Mouse (Mus musculus) left cerebral cortex, adult 11 months (tissue): ENCODE data around the gene Ppp1r12b.
A peak's percentile ranks its signal among the peaks of the same experiment; 100 is the strongest.

ENCODE experiments used
- DNase-seq: peaks from one replicate; pipeline ENCODE4 v3.0.0; 2022; ENCODE audit warnings: low spot score

Ppp1r12b gene

DNA sequence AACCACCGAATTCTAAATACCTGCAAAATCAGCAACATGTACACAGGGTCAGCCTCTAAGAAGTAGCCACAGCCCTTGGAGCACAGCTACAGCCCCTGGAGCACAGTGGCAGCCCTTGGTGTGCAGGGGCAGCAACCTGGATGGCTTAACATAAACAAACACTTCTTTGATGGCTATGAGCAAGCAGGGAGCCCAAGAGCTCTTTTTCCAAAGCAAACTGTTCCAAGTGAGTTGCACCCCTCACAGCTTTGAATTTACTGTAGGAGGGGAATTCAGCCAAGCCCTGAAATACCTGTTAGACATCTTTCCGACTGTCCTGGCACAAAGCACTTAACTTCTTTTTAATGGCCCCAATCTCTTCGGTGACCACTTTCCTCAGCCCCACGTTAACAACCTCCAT lies 14.9 kb downstream of the Ppp1r12b start:
- no peak for DNase-seq

DNA sequence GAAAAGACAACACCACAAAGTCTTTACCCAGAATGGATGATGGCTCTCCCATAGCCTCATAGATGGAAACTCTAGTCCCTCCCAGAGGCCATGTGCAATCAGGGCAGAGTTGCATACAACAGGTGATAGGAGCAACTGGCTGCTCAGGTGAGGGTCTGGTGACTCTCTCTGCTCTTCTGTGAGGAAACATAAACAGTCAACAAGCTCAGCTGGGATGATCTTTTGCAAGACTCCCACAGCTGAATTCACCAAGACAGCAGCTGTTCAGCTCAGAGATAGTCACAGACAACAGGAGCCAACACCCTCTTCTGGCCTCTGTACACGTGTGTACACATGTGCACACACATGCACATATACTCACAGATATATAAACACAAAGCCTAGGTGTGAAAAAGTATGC lies 17.5 kb downstream of the Ppp1r12b start:
- DNase-seq: no peak

DNA sequence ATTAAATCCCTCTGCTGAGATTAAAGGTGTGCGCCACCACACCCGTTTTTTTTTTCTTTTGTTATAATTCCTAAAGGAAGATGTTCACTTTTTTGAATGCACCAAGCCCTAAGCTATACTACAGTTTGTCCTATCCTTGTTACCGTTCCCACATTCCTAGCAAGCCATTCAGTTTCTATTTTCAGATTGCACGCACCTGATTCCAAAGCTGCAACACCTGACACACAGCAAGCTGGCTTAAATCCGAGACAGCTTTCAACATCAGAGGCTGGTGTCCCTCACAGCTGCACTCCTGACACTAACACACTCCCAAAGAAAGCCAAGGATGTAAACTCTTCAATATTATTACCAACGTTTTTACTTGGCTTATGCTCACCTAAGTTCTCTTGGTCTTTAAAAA lies 19.4 kb downstream of the Ppp1r12b start:
- DNase-seq: no peak

DNA sequence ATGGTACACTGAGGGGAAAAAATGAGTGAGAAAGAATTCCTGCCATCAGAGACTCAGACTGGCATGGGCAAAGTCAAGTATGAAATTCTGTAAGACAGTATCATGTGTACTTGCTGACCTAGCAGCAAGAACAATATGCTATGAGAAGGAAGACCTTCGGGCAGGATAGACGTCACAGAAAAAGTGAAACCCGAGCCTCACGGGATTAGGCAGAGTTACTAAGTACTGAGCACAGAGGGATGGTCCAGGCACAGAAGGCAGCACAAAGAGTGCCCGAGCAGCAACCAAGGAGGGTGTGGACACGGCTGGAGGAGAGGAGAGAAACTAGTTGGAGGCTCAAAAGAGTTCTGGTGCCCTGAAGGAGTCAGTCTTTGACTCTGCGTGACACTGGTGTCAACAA lies 23.3 kb downstream of the Ppp1r12b start:
- DNase-seq: no peak

DNA sequence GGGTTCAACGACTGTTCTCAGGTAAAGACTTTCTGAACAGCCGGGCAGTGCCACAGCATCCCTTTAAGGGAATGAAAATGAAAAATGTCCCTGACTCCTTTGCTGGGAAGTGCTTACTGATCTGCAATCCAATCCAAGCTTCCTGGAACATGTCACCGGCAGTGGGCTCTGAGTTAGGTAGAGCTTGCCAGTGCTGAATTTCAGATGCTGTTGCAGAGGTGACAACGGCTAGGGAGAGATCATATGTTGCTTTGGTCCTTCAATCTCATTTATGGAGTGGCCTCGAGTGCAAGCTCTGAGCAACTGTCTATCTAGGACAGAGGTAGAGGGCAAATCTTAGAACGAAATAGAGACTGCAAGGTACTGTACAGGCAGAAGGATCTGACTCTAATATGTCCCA lies 36.7 kb downstream of the Ppp1r12b start:
- DNase-seq: no peak

DNA sequence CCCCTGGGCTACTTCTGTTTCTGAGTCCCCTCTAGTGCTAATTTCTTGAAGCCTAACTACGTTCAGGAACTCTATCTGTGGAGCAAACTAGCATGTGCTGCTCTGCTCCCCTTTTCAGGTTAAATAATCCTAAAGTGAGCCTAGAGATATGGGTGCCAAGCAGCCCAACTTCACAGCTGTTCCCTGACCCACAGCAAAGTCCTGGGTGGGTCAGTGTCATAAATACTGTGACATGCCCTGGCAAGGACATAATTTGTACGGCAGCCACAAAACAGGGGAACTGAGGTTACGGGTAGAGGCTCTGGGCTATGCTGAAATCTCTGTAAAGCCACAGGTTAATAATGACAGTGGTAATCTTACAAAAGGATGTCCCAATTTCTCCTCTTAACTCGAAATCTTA lies 40.3 kb downstream of the Ppp1r12b start:
- no peak for DNase-seq

DNA sequence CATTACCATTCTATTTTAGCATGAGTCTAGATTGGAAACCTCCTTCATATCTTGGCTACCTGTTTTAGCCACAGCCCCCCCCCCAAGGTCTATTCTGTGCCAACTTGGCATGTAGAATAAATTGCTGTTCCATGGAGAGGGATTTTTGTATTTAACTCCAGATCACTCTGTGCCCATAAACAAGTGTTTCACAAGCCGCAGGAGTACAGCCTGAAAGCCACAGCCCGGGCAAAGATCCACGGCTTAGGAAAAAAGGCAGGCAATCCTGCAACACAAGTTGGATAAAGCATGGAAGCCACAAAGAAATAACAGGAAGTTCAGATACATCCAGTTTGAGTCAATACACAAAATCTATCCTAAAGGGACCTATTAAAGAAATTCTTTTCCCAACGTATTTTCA lies 42.2 kb downstream of the Ppp1r12b start:
- DNase-seq: no peak

DNA sequence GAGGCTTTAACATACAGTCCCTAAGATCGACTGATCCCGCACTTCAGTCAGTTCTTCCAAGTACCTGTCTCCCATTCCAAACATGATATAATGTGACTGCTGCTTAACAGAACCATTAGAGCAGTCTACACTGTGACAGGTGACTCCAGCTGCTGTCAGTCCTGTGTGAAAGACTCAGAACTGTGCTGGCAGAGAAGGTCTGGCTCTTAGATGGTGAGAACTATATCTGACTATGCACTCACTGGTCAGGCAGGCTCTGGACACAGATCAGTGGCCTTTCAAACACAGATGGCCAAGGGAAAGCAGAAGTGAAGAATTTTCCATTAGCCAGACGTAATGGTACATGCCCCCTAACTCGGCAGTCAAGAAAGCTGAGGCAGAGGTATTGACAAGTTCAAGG lies 43.9 kb downstream of the Ppp1r12b start:
- DNase-seq: no peak

DNA sequence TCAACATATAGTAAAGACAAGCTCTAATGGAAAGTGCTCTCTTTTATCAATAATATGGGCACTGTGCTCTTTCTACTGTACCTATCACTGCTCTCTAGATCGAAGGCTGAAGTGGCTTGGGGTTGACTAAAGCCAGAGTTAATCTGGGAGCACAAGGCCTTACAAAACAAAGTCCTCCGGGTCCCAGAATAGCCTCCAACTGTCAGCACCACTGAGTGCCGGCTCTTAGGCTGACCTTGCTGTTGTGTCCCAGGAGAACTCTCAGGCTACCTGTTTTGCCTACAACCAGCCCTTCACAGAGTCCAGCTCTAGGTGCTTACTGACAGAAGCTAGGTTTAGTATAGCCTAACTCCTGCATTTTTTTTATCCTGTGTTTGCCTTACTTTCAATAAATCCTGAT lies 45.7 kb downstream of the Ppp1r12b start:
- no peak for DNase-seq

DNA sequence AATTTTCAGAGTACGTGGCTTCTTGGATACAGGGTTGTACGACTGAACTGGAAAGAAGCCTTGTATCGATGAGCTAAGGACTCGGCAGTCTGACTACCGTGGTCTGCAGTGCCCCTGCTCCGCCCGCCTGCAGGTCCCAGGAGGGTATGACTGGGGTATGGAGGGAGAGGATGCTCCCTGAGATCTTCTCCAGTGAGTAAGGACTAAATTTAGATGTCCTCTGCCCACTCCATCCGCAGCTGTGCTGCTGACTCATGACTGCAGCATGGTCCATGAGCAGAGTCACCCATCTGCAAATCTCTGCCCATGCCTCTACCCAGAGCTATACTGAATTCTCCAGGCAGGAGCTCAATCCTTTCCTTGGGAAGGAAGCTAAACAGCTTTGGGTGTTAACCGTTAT lies 46.3 kb downstream of the Ppp1r12b start:
- peak; percentile 70 for DNase-seq

DNA sequence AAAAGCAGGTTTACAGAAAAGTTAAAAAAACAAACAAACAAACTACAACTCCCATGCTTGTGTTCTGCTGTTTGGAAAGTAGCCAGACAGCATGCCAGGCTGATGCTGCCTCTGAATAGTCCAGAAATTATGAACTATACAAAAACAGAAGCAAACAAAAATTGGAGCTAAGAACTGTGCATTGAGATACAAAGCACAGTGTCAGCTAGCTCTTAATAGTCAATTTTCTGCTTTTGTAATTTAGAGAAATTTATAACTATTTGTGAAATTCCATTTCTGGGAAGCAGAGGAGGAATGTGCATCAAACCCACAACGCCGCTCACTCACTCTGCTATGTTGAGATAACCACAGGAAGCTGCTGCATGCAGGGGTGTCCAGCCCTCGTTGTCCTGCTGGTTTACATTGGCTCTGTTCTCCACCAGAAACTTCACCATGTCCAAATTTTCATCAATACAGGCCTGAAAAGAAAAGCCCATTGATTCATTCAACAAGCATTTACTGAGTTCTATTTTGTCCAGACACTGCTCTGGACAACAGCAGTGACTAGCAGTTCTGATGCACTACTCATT lies 53.6 kb downstream of the Ppp1r12b start:
- DNase-seq: no peak

DNA sequence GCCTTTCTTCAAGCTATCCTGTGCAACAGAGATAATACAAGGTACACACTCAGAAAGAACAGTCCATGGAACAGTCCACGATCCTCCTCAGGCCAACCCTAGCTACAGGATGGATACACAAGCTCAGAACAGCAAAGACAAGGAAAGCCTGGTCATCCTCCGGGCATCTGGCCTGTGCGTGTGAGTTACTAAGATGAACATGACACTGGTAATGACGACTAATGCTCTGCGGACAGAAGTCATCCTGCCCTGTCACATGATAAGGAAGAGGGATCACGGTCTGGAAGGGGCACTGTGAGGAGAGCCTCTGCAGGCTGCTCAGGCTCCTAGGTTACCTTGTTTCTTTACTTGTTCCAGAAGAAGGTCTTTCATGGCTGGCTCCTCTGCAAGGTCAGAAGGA lies 59.7 kb downstream of the Ppp1r12b start:
- DNase-seq: no peak

DNA sequence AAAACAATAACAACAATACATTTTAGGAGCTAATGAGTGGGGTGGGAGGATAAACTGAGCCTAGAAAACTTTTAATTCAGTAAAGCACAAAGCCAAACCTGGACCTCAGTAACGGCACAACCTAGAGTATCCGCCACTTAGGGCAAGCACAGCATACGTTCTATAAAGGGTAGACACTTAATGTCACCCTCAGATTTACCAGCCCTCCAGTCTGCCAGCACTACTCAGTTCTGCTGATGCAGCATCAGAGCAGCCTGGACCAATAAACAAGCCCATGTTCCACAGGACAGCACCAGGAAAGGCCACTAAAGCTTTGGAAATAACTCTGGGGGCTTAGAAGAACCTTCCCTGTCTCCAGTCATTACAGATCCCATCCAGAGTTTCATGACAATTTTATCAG lies 60.9 kb downstream of the Ppp1r12b start:
- DNase-seq: no peak

DNA sequence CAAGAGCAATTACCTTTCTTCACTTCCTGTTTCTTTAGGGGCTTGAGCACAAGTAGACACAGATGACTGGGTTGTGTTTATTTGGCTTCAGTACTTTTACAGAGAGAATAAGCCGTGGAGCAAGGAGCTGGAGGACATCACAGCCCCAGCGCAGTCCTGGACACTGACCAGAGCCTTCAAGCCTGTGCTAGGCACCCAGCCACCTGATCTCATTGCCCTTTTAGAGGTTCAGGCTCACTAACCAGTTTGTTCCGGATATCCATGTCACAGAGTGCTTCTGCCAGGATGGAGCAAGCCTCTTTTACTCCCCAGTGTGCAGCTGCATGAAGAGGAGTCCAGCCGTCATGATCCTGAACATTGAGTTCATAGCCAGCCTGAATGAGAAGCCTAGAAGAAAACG lies 63.8 kb downstream of the Ppp1r12b start:
- no peak for DNase-seq

DNA sequence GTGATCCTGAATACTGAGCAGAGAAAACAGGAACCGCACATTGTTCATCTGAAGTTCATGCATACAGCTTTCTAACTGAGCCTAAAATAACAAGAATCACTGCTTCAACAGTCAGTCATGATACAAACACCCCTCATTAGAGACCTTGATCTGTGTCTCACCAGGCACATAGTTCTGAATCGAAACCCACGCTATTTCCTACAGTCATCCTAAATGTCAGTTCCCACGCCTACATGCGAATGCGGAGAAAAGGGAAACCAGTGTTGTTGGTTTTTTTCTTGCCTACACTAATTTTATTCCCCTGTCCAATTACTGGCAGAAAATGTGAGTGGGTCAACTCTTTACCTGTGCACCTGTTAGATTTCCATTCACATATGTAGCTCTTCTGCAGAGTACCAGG lies 66.1 kb downstream of the Ppp1r12b start:
- DNase-seq: no peak

DNA sequence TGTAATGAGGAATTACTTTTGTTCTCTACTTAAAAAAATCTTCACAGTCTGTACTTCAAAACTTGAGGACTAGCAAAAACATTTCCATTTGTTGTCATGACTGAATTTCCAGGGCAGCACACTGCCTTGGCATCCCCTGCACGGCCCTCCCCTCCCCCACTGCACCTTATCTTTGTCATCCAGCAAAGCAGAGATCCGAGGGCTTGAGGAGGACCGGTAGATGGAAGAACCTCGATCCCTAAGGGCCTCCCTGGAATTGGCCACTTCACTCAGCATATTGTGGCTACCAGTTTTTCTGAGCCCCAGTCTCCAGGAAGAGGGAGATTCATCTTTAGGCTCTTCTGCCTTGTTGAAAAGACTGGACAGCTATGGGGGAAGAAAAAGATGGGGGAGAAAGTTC lies 79.9 kb downstream of the Ppp1r12b start:
- no peak for DNase-seq

DNA sequence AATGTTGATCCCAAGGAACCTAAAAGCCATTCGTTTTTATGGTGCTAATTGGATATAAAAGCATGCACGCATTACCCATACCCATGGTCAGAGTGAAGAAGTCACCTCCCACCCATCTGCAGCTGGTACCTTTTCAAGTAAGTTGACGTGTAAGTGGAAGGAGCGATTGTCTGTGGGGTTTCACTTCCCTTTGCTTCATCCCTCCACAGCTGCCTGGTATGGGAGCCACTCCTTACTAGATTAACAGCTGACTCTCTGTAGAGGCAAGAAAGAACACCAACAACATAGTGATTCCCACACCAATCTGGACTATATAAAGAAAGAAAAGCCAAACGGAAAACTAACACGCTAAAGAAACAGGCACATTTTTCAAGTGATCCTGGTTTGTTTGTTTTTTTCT lies 83.1 kb downstream of the Ppp1r12b start:
- no peak for DNase-seq

DNA sequence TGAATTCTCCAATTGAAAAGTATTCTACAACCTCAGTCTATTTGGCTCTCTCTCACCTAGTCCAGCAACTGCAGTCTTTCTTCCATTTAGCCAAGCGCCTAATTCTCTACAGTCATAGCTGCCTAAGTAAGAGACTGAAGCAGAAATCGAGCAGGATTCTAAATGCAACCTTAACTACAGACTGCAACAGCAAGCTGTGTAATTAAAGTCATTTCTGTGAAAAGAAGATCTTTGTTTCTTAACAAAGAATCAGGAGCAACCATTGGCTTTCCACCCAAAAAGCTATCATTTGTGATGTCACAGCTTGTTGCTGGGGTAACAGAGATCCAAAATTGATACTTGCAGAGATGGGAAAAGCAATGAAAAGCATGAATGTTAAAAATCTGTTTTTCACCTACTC lies 89.3 kb downstream of the Ppp1r12b start:
- DNase-seq: no peak

DNA sequence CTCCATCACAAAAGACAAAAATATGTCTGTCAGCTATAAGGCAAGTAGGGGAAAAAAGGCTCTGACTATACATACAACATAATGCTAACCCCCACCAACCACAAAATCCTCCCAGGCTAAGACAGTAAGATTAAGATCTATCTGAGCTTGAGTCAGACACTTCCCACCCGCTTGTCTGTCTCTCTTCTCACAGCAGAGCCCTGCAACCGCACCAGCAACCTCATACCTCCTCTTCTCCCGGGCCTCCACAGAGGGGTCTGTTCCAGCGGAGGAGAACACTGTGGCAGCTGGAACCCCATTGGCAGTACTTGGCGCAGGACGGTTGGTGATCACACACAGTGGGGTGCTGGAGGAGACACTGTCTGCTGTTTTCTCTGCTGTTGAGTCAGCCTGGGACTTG lies 90.2 kb downstream of the Ppp1r12b start:
- no peak for DNase-seq

DNA sequence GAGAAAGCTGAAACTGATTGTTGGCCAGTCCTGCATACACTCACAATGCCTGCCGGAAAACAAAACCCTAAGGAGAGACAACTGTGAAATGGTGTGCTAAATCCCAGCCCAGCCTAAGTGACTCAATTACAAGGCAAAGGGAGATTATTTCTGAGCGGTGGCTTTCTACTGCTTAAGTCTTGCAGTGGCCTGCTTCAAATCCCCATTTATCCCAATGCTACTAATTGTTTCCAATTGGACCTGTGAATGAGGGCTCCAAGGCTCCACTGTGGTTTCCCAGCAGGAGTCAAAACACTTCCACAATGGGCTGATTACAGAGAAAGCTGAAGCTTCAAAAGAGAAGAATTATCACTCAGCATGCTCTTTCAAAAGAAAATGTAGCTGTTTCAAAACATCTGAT lies 95.2 kb downstream of the Ppp1r12b start:
- no peak for DNase-seq

DNA sequence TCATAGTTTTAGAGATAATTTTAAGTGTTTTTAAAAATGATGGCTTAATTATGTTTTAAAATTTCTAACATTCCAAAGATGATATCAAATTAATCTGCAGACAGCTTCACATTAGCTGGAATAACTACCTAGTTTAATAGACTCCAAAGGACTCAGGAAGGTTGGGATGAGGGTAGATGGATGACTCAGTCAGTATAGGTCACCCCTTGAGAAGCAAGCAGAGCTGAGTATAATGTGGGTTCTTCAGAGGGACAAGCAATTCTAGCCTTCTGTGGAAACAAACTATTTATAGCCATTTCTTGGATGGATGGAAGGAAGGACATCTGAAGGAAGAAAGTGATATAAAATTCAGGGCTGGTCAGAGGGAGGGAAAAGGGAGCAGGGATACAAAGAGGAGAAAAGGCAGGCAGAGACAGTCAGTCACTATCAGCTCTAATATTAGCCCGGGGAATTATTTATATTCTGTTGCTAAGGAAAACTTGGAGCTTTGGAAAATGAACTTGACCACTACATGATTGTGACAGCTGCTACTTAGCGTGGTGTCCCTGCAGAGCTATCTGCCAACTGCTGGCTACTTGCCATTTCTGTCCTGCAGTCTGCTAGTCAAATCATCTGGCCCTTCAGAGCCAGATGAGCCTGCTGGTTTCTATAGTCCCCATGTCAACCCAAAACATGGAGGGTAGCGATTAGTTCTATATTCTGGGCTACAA lies 97.2 kb downstream of the Ppp1r12b start:
- no peak for DNase-seq

DNA sequence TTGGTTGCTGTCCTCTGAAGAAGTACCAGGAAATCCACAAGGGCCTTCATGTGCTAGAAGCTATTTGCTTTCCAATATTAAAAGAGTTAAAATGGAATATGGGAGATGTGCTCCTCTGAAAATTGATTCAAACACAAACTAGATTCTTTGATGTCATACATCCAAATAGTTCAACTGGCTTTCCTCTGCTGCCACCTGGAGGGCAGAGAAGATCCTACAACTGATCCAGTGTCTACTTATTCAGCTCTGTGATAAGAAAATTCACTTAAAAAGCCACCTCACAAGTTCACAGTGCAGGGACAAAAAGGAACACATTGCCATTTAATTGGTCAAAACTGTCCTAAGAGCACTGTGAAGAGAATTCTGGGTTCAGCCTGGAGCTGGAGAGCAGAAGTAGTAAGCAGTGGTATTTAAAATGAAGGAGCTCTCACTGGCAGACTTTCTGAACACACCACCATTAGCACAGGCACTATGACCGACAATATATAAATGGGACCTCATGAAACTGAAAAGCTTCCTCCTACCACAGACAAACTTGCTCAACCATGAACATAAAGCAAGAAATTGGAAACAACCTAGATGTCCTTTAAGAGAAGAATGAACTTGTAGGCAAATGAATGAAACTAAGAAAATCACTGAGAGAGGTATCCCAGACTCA lies 101.3 kb downstream of the Ppp1r12b start:
- DNase-seq: peak; percentile 77

DNA sequence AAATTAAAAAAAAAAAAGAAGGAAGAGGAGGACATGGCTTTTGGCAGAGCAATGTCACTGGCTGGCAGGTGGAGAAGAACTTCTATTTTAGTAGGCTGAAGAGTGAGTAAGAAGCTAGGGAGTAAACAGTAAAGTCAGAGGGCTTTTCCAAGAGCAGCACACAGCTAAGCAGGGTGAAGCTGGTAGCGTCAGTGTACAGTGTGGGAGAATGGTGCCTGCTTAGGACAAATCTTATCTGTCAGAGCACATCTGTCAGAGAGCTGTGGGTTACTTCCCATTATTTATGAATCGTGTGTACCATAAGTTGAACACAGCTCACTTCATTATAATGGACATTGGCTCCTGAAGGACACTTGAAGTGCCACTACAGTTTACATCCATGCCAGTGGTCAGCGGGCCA lies 102.9 kb downstream of the Ppp1r12b start:
- DNase-seq: no peak

DNA sequence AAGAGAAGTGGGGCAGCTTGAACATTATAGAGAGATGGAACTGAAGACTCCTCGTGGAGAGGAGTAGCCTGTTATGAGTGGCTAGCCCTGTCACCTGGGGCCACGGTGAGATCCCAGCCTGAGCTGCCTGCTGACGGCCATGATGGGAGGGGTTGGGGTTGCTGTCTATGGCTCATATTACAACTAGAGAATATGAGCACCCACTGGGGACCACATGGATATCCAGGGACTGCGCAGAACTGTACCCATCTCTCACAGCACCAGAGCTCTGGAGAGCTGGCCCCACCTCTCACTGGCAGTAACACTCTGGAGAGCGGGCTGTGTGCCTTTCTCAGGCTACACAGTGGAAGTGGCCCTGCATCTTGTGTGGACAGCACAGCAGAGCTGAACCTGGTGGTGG lies 104.5 kb downstream of the Ppp1r12b start:
- no peak for DNase-seq
